Mouse (Mus musculus): ENCODE data around the gene Ocln.

- TF ChIP-seq CTCF (IDR thresholded peaks at IDR 0.05; ENCODE audit: extremely low read depth, insufficient read length, insufficient replicate concordance, low read depth, low read length) (no peak), POLR2A (IDR thresholded peaks at IDR 0.05; ENCODE audit: low read depth, low read length) (no peak)
These were observed 8.3 kb downstream of the Ocln start for GRCm38 (mm10) chr13:100544220-100544662.

Data from small intestine, adult 2 months (tissue).